Mouse (Mus musculus) megakaryocyte, embryonic 14.5 days (primary cell): Measurements from ENCODE around the gene Snap25. TPM values are rescaled to one million over a fixed set of nuclear protein-coding genes. Genes with fewer than 3 reads are reported as not detected.

Experiments
- H3K27me3 ChIP-seq: replicated peaks from 2 replicates; pipeline ENCODE3; 2012; ENCODE audit warnings: inconsistent platforms
- H3K36me3 ChIP-seq: replicated peaks from 2 replicates; pipeline ENCODE3; 2012; ENCODE audit warnings: low read length, inconsistent platforms, mixed read lengths
- H3K4me1 ChIP-seq: 2 replicates; pipeline ENCODE4 v1.6.1; 2012; ENCODE audit warnings: inconsistent platforms
- H3K4me3 ChIP-seq: replicated peaks from 2 replicates; pipeline ENCODE3; 2012; ENCODE audit warnings: moderate library complexity, mild to moderate bottlenecking, inconsistent platforms
- H3K9me3 ChIP-seq: 2 replicates; pipeline ENCODE4 v1.6.1; 2012; ENCODE audit warnings: inconsistent platforms
- FLI1 ChIP-seq: IDR thresholded peaks from 2 replicates; pipeline ENCODE4 v1.6.1; 2012; ENCODE audit warnings: low read length, inconsistent platforms, mixed read lengths
- GATA1 ChIP-seq: IDR thresholded peaks from 3 replicates; pipeline ENCODE4 v1.6.1; 2012; ENCODE audit warnings: mixed read lengths, low read length, inconsistent platforms, borderline replicate concordance
- polyA plus RNA-seq: library from polyadenylated mRNA; stranded (reverse); fragments of >175 nt; gene quantifications from 2 replicates; pipeline ENCODE4 v1.2.3, GENCODE M21; 2012; ENCODE audit warnings: low replicate concordance; ENCODE audit not compliant: insufficient read depth

Snap25 gene
- polyA plus RNA-seq, 1 experiment: 0.12 TPM

DNA sequence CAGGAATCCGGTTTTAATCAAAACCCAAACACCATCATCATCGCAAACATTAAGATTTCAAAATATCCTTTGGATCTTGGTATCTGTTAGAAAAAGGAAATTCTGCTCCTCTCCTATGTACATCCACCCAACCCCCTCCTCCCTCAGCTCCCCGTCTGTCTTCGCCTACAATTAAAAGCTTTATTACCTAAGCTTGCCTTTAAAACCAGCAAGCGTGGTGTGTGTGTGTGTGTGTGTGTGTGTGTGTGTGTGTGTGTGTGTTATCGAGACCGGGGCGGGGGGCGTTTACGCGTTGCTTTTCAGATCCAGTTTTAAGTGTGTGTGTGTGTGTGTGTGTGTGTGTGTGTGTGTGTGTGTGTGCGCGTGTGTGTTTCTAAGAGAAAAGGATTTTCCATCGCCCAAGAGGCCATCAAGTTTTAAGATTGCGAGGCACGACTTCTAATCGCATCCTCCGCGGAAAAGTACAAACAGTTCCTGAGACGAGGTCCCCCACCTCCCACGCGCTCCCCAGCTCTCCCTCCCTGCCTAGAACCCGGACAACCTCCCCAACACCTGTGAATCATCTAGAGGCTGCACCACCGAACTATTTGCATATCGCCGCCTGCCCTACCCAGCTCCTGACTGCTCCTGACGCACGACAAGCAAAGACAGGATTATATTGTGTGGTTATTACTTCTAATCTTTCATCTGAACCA, 1.4 kb upstream of the Snap25 start:
- peaks cover 6% of the 10 kb centered on the region; the same call in 1 of the 2 replicates for H3K4me1 ChIP-seq
- H3K9me3 ChIP-seq: 0 out of 2 replicates have a peak, but pooled peaks cover 2% of the 10 kb centered on the region
- no peaks in the 10 kb centered on the region for H3K36me3 ChIP-seq
- H3K27me3 ChIP-seq: peaks cover 16% of the 10 kb centered on the region
- H3K4me3 ChIP-seq: no peak overlapping the region
- TF ChIP-seq GATA1 (no peak), FLI1 (no peak)

DNA sequence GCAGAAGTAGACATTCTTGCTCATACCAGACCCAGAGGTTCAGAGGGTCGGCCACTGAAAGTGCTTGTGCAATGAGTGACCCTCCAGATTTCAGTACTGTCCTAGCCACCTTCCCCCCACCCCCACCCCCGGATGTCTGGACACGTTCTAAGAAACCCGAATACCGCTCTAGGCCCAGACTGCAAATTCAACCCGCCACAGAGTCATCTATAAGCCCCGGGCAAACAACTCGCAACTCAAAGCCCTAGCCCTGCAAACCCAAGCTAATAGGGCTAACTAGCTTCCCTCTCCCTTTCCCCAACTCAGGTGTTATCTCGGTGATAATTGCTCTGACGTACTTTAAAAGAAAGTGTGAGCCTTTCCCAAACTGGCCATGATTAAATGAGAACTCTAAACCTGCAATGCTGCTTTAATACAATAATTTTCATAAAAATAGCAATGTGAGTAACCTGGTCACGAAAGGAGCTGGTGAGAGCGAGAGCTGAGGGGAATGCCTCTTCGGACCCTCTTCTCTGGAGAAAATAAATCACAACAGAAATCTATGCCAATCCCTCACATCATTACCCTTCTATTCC, 725 bp upstream of the Snap25 start:
- Histone ChIP-seq H3K9me3 (no peaks in the 10 kb centered on the region), H3K4me1 (peaks cover 6% of the 10 kb centered on the region; the same call in 1 of the 2 replicates), H3K27me3 (peaks cover 16% of the 10 kb centered on the region), H3K36me3 (no peaks in the 10 kb centered on the region), H3K4me3 (no peak overlapping the region)
- TF ChIP-seq GATA1: no peak

DNA sequence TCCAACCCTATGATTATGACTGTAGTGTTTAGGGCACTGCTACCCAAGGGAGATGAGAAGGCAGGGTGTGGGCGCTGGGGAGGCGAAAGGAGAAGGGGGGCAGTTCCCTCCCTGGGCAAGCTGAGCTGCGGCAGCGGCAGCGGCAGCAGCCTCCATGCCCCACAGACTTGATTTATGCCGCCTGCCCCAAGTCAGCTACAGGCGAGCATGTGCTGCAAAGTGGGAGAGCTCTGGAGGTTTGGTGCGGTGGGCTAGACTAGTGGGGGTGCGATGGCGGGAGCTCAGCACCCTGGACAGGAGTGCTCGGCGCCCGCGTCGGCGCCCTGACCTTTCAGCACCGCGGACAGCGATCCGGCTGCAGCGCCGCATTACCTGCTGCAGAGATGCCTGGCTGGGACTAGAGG, 757 bp downstream of the Snap25 start:
- Histone ChIP-seq H3K4me1 (peaks cover 6% of the 10 kb centered on the region; the same call in 1 of the 2 replicates), H3K27me3 (peaks cover 16% of the 10 kb centered on the region), H3K4me3 (no peak overlapping the region), H3K36me3 (no peaks in the 10 kb centered on the region), H3K9me3 (no peaks in the 10 kb centered on the region)
- TF ChIP-seq GATA1 (no peak), FLI1 (no peak)

DNA sequence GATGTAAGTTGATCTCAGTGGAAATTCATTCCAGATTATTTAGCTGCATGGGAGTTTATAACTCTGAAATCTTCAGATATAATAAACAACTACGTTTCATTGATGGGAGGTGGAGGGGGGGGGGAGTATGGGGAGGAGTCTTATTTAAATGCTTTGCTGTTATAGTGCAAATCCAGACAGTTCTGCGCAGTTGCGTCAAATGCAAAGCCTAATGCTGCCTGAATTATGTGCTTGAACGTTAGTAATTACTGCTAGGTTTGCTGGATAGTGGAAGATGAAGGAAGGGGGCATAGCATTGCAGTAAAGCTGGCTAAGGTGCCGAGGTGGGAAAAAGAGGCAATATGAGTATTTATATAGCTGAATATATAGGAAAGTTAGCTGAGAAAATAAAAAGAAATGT, 2.3 kb downstream of the Snap25 start:
- Histone ChIP-seq H3K36me3 (no peaks in the 10 kb centered on the region), H3K27me3 (peaks cover 16% of the 10 kb centered on the region), H3K9me3 (no peaks in the 10 kb centered on the region), H3K4me1 (peaks cover 6% of the 10 kb centered on the region; the same call in 1 of the 2 replicates), H3K4me3 (no peak overlapping the region)
- TF ChIP-seq GATA1: no peak

DNA sequence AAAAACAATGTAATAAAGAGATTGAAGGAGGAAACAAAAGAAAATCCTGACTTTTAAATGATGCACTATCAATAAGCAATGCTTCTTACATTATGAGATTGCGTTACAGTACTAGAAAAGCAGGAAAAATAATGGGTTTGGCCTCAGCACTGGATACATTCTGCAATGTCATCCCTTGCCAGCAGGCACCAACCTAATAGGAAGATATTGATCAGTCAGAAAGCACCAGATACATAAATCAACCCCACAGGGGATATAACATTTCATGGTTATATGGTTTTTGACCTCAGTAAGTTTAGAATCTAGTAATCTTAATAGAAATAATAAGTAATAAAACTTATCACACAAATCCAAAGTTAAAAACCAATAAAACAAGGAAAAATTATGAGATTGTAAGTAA, 3.1 kb downstream of the Snap25 start:
- no peak for TF ChIP-seq GATA1
- TF ChIP-seq FLI1: no peak
- Histone ChIP-seq H3K27me3 (peaks cover 16% of the 10 kb centered on the region), H3K4me1 (peaks cover 6% of the 10 kb centered on the region; the same call in 1 of the 2 replicates), H3K9me3 (no peaks in the 10 kb centered on the region), H3K4me3 (no peak overlapping the region), H3K36me3 (no peaks in the 10 kb centered on the region)

DNA sequence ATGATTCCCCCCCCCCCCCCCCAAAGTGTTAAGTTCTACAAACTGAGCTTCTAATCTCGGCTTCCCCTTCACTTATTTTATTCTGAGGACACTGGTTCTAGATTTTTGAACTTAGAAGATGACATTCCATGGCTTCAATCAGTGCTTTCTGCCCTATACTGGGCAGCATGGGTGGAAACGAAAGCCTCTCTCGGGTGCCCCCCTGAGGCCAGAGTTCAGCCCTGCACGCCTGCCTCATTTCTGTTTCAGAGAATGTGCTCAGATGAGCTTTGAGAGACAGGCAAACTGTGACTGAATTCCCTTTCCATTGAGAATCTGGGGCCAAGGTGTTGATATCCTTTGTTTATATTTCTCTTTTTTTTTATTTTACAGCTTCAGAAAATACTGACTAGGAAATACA, 7.0 kb downstream of the Snap25 start:
- no peaks in the 10 kb centered on the region for H3K4me1 ChIP-seq
- no peak overlapping the region for H3K4me3 ChIP-seq
- H3K36me3 ChIP-seq: no peaks in the 10 kb centered on the region
- no peaks in the 10 kb centered on the region for H3K9me3 ChIP-seq
- H3K27me3 ChIP-seq: no peaks in the 10 kb centered on the region
- no peak for TF ChIP-seq GATA1
- no peak for TF ChIP-seq FLI1

DNA sequence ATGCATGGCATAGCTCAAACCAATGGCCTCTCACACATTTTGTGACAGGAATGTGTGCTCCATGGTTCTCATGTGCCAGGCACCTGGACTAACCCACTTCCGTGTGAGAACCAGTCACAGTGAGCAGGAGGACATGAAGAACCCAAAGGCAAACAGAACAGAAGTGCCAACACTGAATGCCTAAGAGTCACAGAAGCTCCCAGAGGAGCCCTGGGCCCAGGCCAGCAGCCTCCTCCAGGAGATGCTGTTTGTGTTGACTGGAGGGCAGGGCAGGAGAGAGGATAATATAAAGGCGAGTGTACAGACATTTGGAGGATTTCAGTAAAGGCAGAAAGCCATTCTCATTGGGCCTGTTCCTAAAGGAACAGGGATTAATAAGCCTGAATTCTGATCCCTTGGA, 25.0 kb downstream of the Snap25 start:
- H3K27me3 ChIP-seq: no peaks in the 10 kb centered on the region
- H3K9me3 ChIP-seq: peaks cover 21% of the 10 kb centered on the region
- no peak overlapping the region for H3K4me3 ChIP-seq
- no peaks in the 10 kb centered on the region for H3K4me1 ChIP-seq
- H3K36me3 ChIP-seq: no peaks in the 10 kb centered on the region
- TF ChIP-seq GATA1 (no peak), FLI1 (no peak)

DNA sequence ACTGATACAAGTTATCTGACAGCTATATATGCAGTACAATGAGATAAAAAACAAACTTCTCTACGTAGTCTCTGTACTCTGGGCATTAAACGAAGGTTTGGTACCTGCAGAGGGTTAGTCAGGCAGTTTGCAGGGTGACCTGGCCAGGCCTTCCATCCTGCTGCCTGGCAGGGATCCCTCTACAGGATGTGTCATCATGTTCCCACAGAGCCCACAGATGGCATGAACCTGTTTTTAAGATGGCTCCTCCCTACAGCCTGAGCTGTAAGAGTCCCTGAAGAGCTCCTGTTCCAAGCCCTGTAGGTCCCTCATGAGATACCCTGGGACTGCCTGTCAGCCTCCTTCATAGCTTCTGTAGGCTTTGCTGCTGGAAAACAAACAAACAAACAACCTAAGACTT, 29.0 kb downstream of the Snap25 start:
- Histone ChIP-seq H3K4me1 (no peaks in the 10 kb centered on the region), H3K27me3 (no peaks in the 10 kb centered on the region), H3K9me3 (peaks cover 8% of the 10 kb centered on the region; the same call in 1 of the 2 replicates), H3K36me3 (no peaks in the 10 kb centered on the region), H3K4me3 (no peak overlapping the region)
- TF ChIP-seq GATA1 (no peak), FLI1 (no peak)

DNA sequence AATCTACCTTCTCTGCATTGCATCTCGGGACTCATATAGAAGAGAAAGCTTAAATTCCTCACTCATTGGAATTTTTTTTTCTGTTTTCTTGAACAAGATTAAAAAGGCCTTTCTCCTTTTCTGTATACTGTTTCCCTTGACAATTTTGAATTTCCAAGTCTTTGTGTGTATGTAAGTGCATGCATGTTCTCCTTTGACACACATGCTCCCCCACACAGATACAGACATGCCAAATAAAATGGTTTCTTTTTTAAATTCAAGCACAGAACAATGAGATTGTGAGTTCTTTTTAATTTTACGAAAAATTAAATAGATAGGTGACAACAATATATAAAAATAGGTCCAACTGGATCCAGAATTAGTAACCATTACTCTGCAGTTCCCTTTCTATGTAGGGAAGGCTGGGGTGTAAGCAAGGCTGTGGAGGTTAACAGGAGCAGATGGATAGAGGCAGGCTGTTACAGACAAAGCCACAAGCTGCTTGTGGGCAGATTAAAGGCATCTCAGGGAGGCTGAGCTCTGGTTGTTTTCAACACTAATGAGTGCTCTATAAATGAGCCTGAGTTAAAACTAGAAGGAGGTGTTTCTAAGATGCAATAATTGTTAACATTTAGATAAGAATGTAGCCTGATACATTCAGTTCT, 31.6 kb downstream of the Snap25 start:
- Histone ChIP-seq H3K9me3 (no peaks in the 10 kb centered on the region; the same call in 1 of the 2 replicates), H3K4me1 (no peaks in the 10 kb centered on the region), H3K36me3 (no peaks in the 10 kb centered on the region), H3K4me3 (no peak overlapping the region), H3K27me3 (no peaks in the 10 kb centered on the region)
- TF ChIP-seq FLI1 (no peak), GATA1 (no peak)
